Mouse (Mus musculus) embryonic facial prominence, embryonic 13.5 days (tissue): ENCODE results near the gene Bpifa2. TPM values are rescaled to one million over a fixed set of nuclear protein-coding genes. Genes with fewer than 3 reads are reported as not detected.
"Not testable (repeated sequence)": the region's sequence is repeated elsewhere in the genome, so short reads cannot be mapped to it uniquely, and the experiment has no call there.

Experiments used
- ATAC-seq: fragments of 200-750 bp; cut with Nextera tagmentation; 2 replicates; pipeline ENCODE4 v1.8.0; 2017; ENCODE audit warnings: low read depth; ENCODE audit not compliant: insufficient number of reproducible peaks, insufficient read depth, low FRiP score, low TSS enrichment
- H3K27ac ChIP-seq: fragments of 300-500 bp; sonication (generic); 2 replicates; pipeline ENCODE4 v1.5.1; 2015; ENCODE audit warnings: moderate library complexity, mild to moderate bottlenecking, inconsistent platforms
- H3K27me3 ChIP-seq: fragments of 300-500 bp; sonication (generic); 2 replicates; pipeline ENCODE4 v1.6.1; 2015; ENCODE audit warnings: mild to moderate bottlenecking, inconsistent platforms
- H3K36me3 ChIP-seq: fragments of 300-500 bp; sonication (generic); 2 replicates; pipeline ENCODE4 v1.6.1; 2015; ENCODE audit warnings: mild to moderate bottlenecking, inconsistent platforms
- H3K4me1 ChIP-seq: fragments of 300-500 bp; sonication (generic); 2 replicates; pipeline ENCODE4 v1.6.1; 2015; ENCODE audit warnings: inconsistent platforms
- H3K4me2 ChIP-seq: fragments of 300-500 bp; sonication (generic); 2 replicates; pipeline ENCODE4 v1.6.1; 2015; ENCODE audit warnings: moderate library complexity, mild to moderate bottlenecking, inconsistent platforms
- H3K4me3 ChIP-seq: fragments of 300-500 bp; sonication (generic); 2 replicates; pipeline ENCODE4 v1.5.1; 2015; ENCODE audit warnings: mild to moderate bottlenecking, inconsistent platforms
- H3K9ac ChIP-seq: fragments of 300-500 bp; sonication (generic); 2 replicates; pipeline ENCODE4 v1.6.1; 2015; ENCODE audit warnings: mild to moderate bottlenecking, inconsistent platforms
- H3K9me3 ChIP-seq: fragments of 300-500 bp; sonication (generic); 2 replicates; pipeline ENCODE4 v1.6.1; 2016; ENCODE audit warnings: inconsistent platforms
- WGBS: fragments of 180-500 bp; shearing (Covaris S2); methylation state at CpG from one replicate; pipeline ENCODE4 v1.1.7; 2015; ENCODE audit warnings: mixed read lengths; 5-methylcytosine and 5-hydroxymethylcytosine counted together
- polyA plus RNA-seq: library from polyadenylated mRNA; unstranded; fragments of >200 nt; fragmentation: Nextera tagmentation; extraction: Ambion mirVana; gene quantifications from 2 replicates; pipeline ENCODE4 v1.2.1, GENCODE M21; 2015

The Bpifa2 gene
- polyA plus RNA-seq, 1 experiment from 2014 or later: not detected

DNA sequence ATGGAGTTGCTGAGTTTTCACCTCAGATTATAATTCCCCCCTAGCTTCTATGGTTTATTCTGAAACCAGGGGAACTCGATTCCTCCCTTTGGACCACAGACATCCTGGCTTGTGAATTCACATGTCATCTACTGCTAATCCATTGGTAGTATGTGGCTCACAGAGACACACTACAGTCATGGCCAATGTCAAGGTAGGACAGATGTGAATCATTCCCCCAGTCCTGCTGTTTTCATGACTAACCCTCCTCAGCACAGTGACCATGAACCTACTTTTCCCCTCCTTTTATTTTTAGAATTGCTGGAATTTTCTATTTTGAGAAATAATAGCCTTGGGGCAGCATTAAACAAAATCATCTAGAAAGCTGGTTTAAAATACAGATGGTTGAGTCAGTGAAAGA is 684 bp upstream of the Bpifa2 start:
- no peak overlapping the region for H3K4me3 ChIP-seq
- no peak overlapping the region for H3K9ac ChIP-seq
- H3K36me3 ChIP-seq: no peaks in the 10 kb centered on the region
- H3K4me2 ChIP-seq: no peak overlapping the region
- H3K27me3 ChIP-seq: no peaks in the 10 kb centered on the region
- no peaks in the 10 kb centered on the region for H3K4me1 ChIP-seq
- no peak for ATAC-seq
- no peak overlapping the region for H3K27ac ChIP-seq
- no peaks in the 10 kb centered on the region for H3K9me3 ChIP-seq
- 68% methylated on average over 1 of the region's 1 CpGs for WGBS

GRCm38 (mm10) chr2:154017990-154018389 is 9.9 kb downstream of the Bpifa2 start:
- no peaks in the 10 kb centered on the region for H3K27me3 ChIP-seq
- 75% methylated on average over 1 of the region's 1 CpGs for WGBS

DNA sequence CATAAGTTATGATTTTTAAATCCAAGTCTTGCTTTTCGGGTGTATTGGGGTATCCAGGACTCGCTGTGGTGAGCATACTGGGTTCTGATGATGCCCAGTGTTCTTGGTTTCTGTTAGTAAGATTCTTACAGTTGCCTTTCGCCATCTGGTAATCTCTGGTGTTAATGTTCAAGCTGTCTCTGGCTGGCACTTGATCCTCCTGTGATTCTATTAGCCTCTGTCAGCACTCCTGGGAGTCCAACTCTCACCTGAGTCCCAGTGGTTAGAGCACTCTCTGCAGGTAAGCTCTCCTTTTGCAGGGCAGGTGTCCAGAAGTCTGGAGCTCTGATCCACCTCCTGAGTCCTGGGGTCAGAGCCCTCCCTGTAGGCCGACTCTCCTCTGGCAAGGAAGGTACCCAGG is 16.6 kb downstream of the Bpifa2 start:
- not testable (repeated sequence) for H3K27me3 ChIP-seq, H3K4me1 ChIP-seq, H3K4me2 ChIP-seq, H3K27ac ChIP-seq, H3K4me3 ChIP-seq, H3K36me3 ChIP-seq, H3K9ac ChIP-seq, ATAC-seq, H3K9me3 ChIP-seq
- WGBS: 81% methylated on average over 4 of the region's 4 CpGs

More at GRCm38 (mm10) chr2:154017990-154018389, 9.9 kb downstream of the Bpifa2 start:
- Histone ChIP-seq H3K4me3 (no peak overlapping the region), H3K4me2 (no peak overlapping the region), H3K27ac (no peak overlapping the region), H3K4me1 (no peaks in the 10 kb centered on the region), H3K36me3 (no peaks in the 10 kb centered on the region), H3K9ac (no peak overlapping the region), H3K9me3 (no peaks in the 10 kb centered on the region)
- ATAC-seq: no peak

GRCm38 (mm10) chr2:154038932-154039331 is 30.9 kb downstream of the Bpifa2 start:
- H3K4me3 ChIP-seq: no peak overlapping the region
- 60% methylated on average over 2 of the region's 2 CpGs for WGBS
- no peak overlapping the region for H3K27ac ChIP-seq
- no peaks in the 10 kb centered on the region for H3K36me3 ChIP-seq
- no peak for ATAC-seq
- H3K27me3 ChIP-seq: no peaks in the 10 kb centered on the region
- H3K4me1 ChIP-seq: no peaks in the 10 kb centered on the region
- H3K9ac ChIP-seq: no peak overlapping the region
- H3K9me3 ChIP-seq: no peaks in the 10 kb centered on the region
- H3K4me2 ChIP-seq: no peak overlapping the region

DNA sequence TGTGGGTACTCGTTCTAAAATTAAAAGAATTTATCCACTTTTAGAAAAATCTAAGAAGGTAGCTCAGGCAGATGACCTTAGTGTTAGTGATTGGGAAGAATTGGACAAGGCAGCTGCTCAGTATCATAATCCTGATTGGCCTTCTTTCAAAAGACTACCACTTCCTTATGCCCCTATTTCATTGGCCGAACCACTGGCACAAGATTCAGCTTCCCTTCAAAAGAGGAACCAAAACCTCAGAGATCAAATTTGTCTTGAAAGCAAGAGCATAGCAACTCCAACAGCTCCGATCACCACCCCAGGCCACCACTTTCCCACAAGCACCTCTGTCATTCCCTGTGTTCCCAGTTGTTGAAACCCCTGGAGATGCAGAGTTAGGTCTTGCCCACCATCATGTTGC is 36.7 kb downstream of the Bpifa2 start:
- Histone ChIP-seq H3K9ac (no peak overlapping the region), H3K4me2 (no peak overlapping the region), H3K4me3 (no peak overlapping the region), H3K27ac (no peak overlapping the region), H3K9me3 (no peaks in the 10 kb centered on the region), H3K27me3 (no peaks in the 10 kb centered on the region), H3K36me3 (no peaks in the 10 kb centered on the region), H3K4me1 (no peaks in the 10 kb centered on the region)
- 87% methylated on average over 3 of the region's 3 CpGs for WGBS
- ATAC-seq: no peak

- no peak for ATAC-seq
- no peaks in the 10 kb centered on the region for H3K36me3 ChIP-seq
- no peak overlapping the region for H3K9ac ChIP-seq
- no peak overlapping the region for H3K27ac ChIP-seq
- H3K27me3 ChIP-seq: no peaks in the 10 kb centered on the region
- H3K4me1 ChIP-seq: no peaks in the 10 kb centered on the region
- no peak overlapping the region for H3K4me3 ChIP-seq
- no peak overlapping the region for H3K4me2 ChIP-seq
- WGBS: 58% methylated on average over 2 of the region's 2 CpGs
- H3K9me3 ChIP-seq: no peaks in the 10 kb centered on the region
Observed at GRCm38 (mm10) chr2:154058690-154059089, 50.6 kb downstream of the Bpifa2 start.

Other genes with a start within 250 kb of the Bpifa2 start
- not detected in 2 replicates for gene Efcab8, start 228.3 kb upstream of the Bpifa2 start, polyA plus RNA-seq
- gene Sun5, start 137.2 kb upstream of the Bpifa2 start, polyA plus RNA-seq: not detected in 2 replicates
- not detected in 2 replicates for gene Bpifb2, start 133.2 kb upstream of the Bpifa2 start, polyA plus RNA-seq
- gene Bpifb6, start 107.9 kb upstream of the Bpifa2 start, polyA plus RNA-seq: not detected in 2 replicates
- not detected in 2 replicates for gene Bpifb3, start 90.0 kb upstream of the Bpifa2 start, polyA plus RNA-seq
- gene Bpifb4, start 70.1 kb upstream of the Bpifa2 start, polyA plus RNA-seq: not detected in 2 replicates
- not detected in 2 replicates for gene Bpifa6, start 33.3 kb upstream of the Bpifa2 start, polyA plus RNA-seq
- gene Bpifa3, start 122.1 kb downstream of the Bpifa2 start, polyA plus RNA-seq: not detected in 2 replicates
- 3.1 and 4.7 TPM in 2 replicates for gene Bpifa1, start 134.6 kb downstream of the Bpifa2 start, polyA plus RNA-seq
- not detected in 2 replicates for gene Bpifa5, start 154.3 kb downstream of the Bpifa2 start, polyA plus RNA-seq
- gene Bpifb1, start 182.6 kb downstream of the Bpifa2 start, polyA plus RNA-seq: not detected in 2 replicates
- gene Bpifb5, start 215.5 kb downstream of the Bpifa2 start, polyA plus RNA-seq: 0.24 and 0.37 TPM in 2 replicates
- not detected in 2 replicates for gene Bpifb9a, start 249.6 kb downstream of the Bpifa2 start, polyA plus RNA-seq